Mouse (Mus musculus) ovary, postnatal 36 days (tissue): ENCODE measurements around the gene Ccdc127.

Experiments
- DNase-seq: peaks from one replicate; pipeline ENCODE4 v3.0.0; 2022; ENCODE audit warnings: low spot score, mixed read lengths

Ccdc127 gene

GRCm38 (mm10) chr13:74349566-74350434 lies at the start of gene Ccdc127, which contains the start of gene Sdha:
Gene Ccdc127, plus strand, starts transcription at chr13:74350309.
Gene Sdha, minus strand, starts transcription at chr13:74350280.
- DNase-seq, result peak; percentile 95

GRCm38 (mm10) chr13:74300925-74301606 lies 49.0 kb upstream of the Ccdc127 start:
- DNase-seq, result peak; percentile 67

- DNase-seq, result no peak
Observed at GRCm38 (mm10) chr13:74301607-74301984, 48.5 kb upstream of the Ccdc127 start.

- no peak for DNase-seq
Observed at GRCm38 (mm10) chr13:74302050-74303037, 47.8 kb upstream of the Ccdc127 start.

- DNase-seq, result no peak
Observed at GRCm38 (mm10) chr13:74305380-74305779, 44.7 kb upstream of the Ccdc127 start.

GRCm38 (mm10) chr13:74305780-74306179 lies 44.3 kb upstream of the Ccdc127 start:
- DNase-seq, result no peak

- no peak for DNase-seq
Observed at GRCm38 (mm10) chr13:74314616-74315015, 35.5 kb upstream of the Ccdc127 start.

GRCm38 (mm10) chr13:74316386-74316785 lies 33.7 kb upstream of the Ccdc127 start:
- DNase-seq, result no peak

GRCm38 (mm10) chr13:74316789-74317169 lies 33.3 kb upstream of the Ccdc127 start:
- DNase-seq, result no peak

GRCm38 (mm10) chr13:74317170-74317849 lies 32.8 kb upstream of the Ccdc127 start, which contains the start of gene Pdcd6:
Gene Pdcd6, minus strand, starts transcription at chr13:74317580.
- DNase-seq, result peak; percentile 93

GRCm38 (mm10) chr13:74329321-74329720 lies 20.8 kb upstream of the Ccdc127 start:
- DNase-seq, result no peak

- DNase-seq, result no peak
Observed at GRCm38 (mm10) chr13:74341036-74341435, 9.1 kb upstream of the Ccdc127 start.

- no peak for DNase-seq
Observed at GRCm38 (mm10) chr13:74350435-74350906, 362 bp downstream of the Ccdc127 start.

- no peak for DNase-seq
Observed at GRCm38 (mm10) chr13:74356491-74356890, 6.4 kb downstream of the Ccdc127 start.

- no peak for DNase-seq
Observed at GRCm38 (mm10) chr13:74362218-74362617, 12.1 kb downstream of the Ccdc127 start.

GRCm38 (mm10) chr13:74363176-74363858 lies 13.2 kb downstream of the Ccdc127 start:
- no peak for DNase-seq

GRCm38 (mm10) chr13:74363859-74364235 lies 13.7 kb downstream of the Ccdc127 start, which contains the start of gene Lrrc14b:
Gene Lrrc14b, minus strand, starts transcription at chr13:74364005.
- no peak for DNase-seq

GRCm38 (mm10) chr13:74381533-74382276 lies 31.6 kb downstream of the Ccdc127 start:
- DNase-seq, result no peak

- no peak for DNase-seq
Observed at GRCm38 (mm10) chr13:74382289-74382688, 32.2 kb downstream of the Ccdc127 start.

- no peak for DNase-seq
Observed at GRCm38 (mm10) chr13:74389730-74390129, 39.6 kb downstream of the Ccdc127 start.
